Mouse (Mus musculus) large intestine, adult 2 months (tissue): Measurements from ENCODE around the gene Ltb. TPM values are rescaled to one million over a fixed set of nuclear protein-coding genes. Genes with fewer than 3 reads are reported as not detected.

Experiments
- DNase-seq: peaks from one replicate; pipeline ENCODE4 v3.0.0-alpha.2; 2012; ENCODE audit warnings: low read depth, low spot score
- WGBS: fragments of 180-500 bp; shearing (Covaris S2); methylation state at CpG from one replicate; pipeline ENCODE4 v1.1.7; 2018; 5-methylcytosine and 5-hydroxymethylcytosine counted together
- polyA plus RNA-seq: library from polyadenylated mRNA; depleted of rRNA; stranded (reverse); fragments of >200 nt; gene quantifications from 2 replicates; pipeline ENCODE4 v1.2.3, GENCODE M21; 2012; rRNA removed

Gene Ltb
- polyA plus RNA-seq, 1 experiment, result 35.1 TPM

DNA sequence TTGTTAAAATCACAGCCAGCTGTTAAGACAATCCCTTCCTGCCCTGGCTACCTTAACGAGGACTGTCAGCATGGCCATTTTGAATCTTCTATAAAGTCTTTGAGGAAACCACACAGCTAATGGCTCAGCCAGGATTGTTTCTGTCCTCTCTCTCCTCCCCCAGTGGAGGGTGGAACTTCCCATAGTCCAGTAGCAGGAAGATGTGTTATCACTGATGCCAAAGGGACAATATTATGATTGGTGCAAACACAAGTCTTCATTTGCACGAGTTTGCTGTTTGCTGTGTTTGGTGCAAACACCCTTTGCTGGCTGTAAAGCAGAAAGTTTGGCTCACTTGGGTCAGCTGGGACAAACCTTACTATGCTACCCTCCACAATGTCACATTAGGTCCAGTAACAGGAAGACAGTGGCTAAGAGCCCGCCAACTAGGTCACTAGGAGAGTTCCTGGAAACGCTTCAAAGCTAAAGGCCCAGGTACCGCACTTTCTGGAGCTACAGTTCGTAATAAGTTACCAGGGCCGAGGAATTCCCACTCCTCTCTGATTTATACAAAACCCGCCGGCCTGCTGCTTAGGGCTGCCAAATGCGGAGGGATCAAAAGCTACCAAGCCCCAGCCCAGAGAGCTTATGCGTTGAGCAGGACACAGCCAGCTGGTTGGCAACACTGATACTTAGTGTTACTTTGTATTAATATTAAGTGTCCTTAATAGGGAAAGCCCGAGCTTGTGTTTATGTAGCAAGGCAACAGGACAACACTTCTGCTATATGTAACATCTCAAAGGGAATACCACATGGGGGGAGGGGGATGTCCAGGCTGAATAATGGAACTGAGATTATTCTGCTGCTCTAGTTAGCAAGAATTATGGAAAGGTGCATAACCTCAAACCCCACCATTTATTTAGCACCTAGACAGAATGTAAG, 46.4 kb downstream of the Ltb start:
- 18% methylated on average over 12 of the region's 12 CpGs for WGBS
- peak; percentile 59 for DNase-seq

DNA sequence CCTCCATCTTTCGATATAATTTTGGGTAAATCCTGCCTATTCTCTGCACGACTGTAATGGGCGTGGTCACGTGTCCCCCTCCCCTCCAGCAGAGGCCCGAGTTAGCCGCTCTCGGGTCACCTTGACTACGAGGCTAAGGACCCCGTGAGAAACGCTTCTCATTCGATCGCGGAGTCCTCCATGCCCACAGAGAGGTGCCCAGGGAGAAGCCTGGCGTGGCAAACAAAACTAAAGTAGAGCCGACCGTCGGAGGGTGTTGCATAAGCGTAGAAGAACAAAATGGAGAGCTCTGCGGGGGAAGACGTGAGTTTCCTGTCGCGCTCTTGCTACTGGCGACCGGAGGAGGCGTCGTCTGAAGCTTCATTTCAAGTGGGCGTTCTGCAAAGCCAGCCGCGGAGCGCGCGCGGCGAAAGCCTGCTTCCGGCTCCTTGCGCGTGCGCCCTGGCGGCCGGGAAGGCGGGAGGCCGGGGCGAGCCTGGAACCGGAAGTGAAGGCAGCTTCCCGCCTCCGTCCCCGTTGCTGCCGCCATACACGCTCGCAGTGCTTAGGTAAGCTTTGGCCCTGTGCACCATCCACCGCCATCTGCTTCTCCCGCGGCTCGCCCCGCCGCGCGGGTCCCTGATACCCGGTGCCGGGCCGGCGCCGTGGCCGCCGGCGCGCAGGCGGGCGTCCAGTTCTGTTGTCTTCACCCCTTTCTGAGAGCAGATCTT, 47.2 kb downstream of the Ltb start, which contains the start of gene Ddx39b:
Gene Ddx39b (plus strand): TSS at position 442 of the 710 bp plus-strand sequence.
- WGBS, result under 1% methylated on average over 69 of the region's 69 CpGs
- DNase-seq, result peak; percentile 76

DNA sequence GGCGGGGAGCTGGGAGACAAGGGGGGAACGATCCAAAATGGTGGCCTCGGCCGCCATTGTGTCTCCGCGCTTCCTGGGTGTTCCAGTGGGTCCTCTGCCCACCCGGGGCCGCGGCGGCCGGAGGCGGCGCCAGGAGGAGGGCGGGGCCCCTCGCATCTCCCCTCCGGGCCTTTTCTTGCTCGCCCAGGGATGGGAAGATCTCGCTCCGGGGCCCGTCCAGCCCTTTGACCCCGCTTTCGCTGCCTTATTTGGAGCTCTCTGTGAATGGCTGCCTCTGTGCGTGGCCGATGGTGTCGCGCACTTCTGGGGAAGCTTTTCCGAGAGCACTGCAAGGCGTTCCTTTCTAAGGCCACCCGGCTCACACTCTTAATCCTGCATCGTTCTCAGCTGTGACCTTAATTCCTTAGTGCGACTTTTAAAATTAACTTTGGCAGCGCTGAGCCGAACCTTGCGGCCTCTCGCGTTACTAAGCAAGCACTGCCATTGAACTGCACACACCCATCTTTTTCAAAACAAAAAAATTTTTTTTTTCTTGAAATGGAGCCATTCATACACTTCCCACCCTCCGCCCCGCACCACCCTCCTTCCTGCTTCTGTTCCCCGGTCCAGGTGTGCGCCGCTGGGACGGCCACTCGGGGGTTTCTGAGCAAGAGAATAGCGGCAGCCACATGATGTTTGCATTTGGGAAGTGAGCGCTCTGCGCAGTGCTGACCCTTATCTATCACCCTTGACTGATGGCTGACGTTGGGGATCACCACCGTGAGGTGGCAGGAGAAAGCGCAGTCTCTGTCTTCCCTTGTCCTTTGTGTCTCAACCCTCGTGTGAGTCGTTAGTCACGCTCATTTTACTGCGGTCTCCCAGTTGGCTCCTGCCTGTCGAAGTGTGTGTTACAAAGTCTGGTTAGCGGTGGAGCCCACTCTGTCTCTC, 48.0 kb downstream of the Ltb start:
- no peak for DNase-seq
- WGBS, result under 1% methylated on average over 55 of the region's 55 CpGs

DNA sequence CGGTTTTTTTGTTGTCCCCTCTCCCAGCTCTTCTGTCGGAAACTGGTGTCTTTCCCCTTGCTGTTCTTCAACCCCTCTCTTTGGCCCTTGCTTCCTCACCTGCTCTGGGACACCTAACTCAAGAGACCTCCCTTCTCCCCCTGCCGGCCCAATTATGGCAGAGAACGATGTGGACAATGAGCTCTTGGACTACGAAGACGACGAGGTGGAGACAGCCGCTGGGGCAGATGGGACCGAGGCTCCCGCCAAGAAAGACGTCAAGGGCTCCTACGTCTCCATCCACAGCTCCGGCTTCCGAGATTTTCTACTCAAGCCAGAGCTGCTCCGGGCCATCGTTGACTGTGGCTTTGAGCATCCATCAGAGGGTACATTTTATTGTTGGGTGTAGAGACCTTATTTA, 48.8 kb downstream of the Ltb start:
- 1% methylated on average over 16 of the region's 16 CpGs for WGBS

DNA sequence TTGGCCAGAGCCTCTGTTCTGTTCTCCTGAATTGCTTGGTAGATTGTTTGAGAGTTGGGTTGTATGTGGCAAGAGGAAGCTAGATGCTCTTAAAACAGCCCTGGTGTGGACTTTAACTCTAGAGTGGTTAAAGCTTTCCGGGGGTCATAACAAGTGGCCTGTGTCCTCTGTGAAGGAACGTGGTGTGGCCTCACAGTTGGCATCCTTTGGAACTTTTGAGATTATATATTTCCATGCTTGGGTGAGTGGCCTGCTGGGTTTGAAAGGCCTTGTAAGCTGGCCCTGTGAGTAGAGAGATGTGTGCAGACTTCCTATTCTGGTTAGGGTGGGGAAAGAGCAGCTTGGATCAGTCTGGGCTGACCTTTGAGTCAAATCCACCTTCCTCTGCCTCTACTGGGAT, 50.8 kb downstream of the Ltb start:
- no peak for DNase-seq
- 16% methylated on average over 2 of the region's 2 CpGs for WGBS

More for the DNA sequence above, 48.8 kb downstream of the Ltb start:
- no peak for DNase-seq

Other genes with a start within 250 kb of the Ltb start
- gene Hspa1b, start 235.2 kb upstream of the Ltb start, polyA plus RNA-seq, result 10.5 and 12.0 TPM in 2 replicates
- not detected in 2 replicates for gene Gm20481, start 224.5 kb upstream of the Ltb start, polyA plus RNA-seq
- 6.4 and 6.6 TPM in 2 replicates for gene Hspa1a, start 222.3 kb upstream of the Ltb start, polyA plus RNA-seq
- gene Hspa1l, start 221.7 kb upstream of the Ltb start, polyA plus RNA-seq, result 0.21 and 0.22 TPM in 2 replicates
- 108 and 113 TPM in 2 replicates for gene Lsm2, start 212.6 kb upstream of the Ltb start, polyA plus RNA-seq
- 104 and 139 TPM in 2 replicates for gene Vars, start 193.5 kb upstream of the Ltb start, polyA plus RNA-seq
- gene Vwa7, start 177.9 kb upstream of the Ltb start, polyA plus RNA-seq, result 0.38 and 0.64 TPM in 2 replicates
- gene Sapcd1, start 166.4 kb upstream of the Ltb start, polyA plus RNA-seq, result 0.81 and 0.83 TPM in 2 replicates
- gene Msh5, start 147.7 kb upstream of the Ltb start, polyA plus RNA-seq, result 2.0 and 3.3 TPM in 2 replicates
- 209 and 263 TPM in 2 replicates for gene Clic1, start 144.5 kb upstream of the Ltb start, polyA plus RNA-seq
- gene Ddah2, start 135.4 kb upstream of the Ltb start, polyA plus RNA-seq, result 12.5 and 14.9 TPM in 2 replicates
- 0.17 and 3.8 TPM in 2 replicates for gene Ly6g6c, start 129.1 kb upstream of the Ltb start, polyA plus RNA-seq
- gene Mpig6b, start 128.3 kb upstream of the Ltb start, polyA plus RNA-seq, result 0.26 and 0.47 TPM in 2 replicates
- 0.38 and 0.73 TPM in 2 replicates for gene Ly6g6e, start 117.5 kb upstream of the Ltb start, polyA plus RNA-seq
- 0.89 and 3.5 TPM in 2 replicates for gene Ly6g6d, start 116.4 kb upstream of the Ltb start, polyA plus RNA-seq
- 1.6 and 2.6 TPM in 2 replicates for gene Ly6g6f, start 108.8 kb upstream of the Ltb start, polyA plus RNA-seq
- gene Abhd16a, start 105.2 kb upstream of the Ltb start, polyA plus RNA-seq, result 71.9 and 115 TPM in 2 replicates
- gene Ly6g5c, start 86.2 kb upstream of the Ltb start, polyA plus RNA-seq, result 0.81 TPM in 1 of 2 replicates, not detected in the other
- 2.2 and 3.0 TPM in 2 replicates for gene Ly6g5b, start 79.0 kb upstream of the Ltb start, polyA plus RNA-seq
- gene Gpank1, start 73.0 kb upstream of the Ltb start, polyA plus RNA-seq, result 18.4 and 19.4 TPM in 2 replicates
- 358 and 375 TPM in 2 replicates for gene Csnk2b, start 72.4 kb upstream of the Ltb start, polyA plus RNA-seq
- 11.7 and 17.5 TPM in 2 replicates for gene D17H6S53E, start 68.1 kb upstream of the Ltb start, polyA plus RNA-seq
- gene Apom, start 62.4 kb upstream of the Ltb start, polyA plus RNA-seq, result 0.26 TPM in 1 of 2 replicates, not detected in the other
- 103 and 147 TPM in 2 replicates for gene Bag6, start 59.3 kb upstream of the Ltb start, polyA plus RNA-seq
- gene Prrc2a, start 29.5 kb upstream of the Ltb start, polyA plus RNA-seq, result 227 and 272 TPM in 2 replicates
- 3.7 and 3.8 TPM in 2 replicates for gene Aif1, start 18.4 kb upstream of the Ltb start, polyA plus RNA-seq
- 25.5 and 32.1 TPM in 2 replicates for gene Lst1, start 6.0 kb upstream of the Ltb start, polyA plus RNA-seq
- gene Tnf, start 7.6 kb downstream of the Ltb start, polyA plus RNA-seq, result 3.7 and 4.9 TPM in 2 replicates
- gene Lta, start 10.9 kb downstream of the Ltb start, polyA plus RNA-seq, result 1.8 and 2.5 TPM in 2 replicates
- not detected in 2 replicates for gene Gm16181, start 26.4 kb downstream of the Ltb start, polyA plus RNA-seq
- gene Atp6v1g2, start 39.2 kb downstream of the Ltb start, polyA plus RNA-seq, result 4.2 and 4.5 TPM in 2 replicates
- 11.8 and 13.0 TPM in 2 replicates for gene Nfkbil1, start 41.4 kb downstream of the Ltb start, polyA plus RNA-seq
- 287 and 309 TPM in 2 replicates for gene Ddx39b, start 47.3 kb downstream of the Ltb start, polyA plus RNA-seq
- 1,065 and 1,224 TPM in 2 replicates for gene H2-D1, start 68.3 kb downstream of the Ltb start, polyA plus RNA-seq
- gene H2-Q1, start 126.0 kb downstream of the Ltb start, polyA plus RNA-seq, result 16.5 and 51.5 TPM in 2 replicates
- gene H2-Q2, start 147.8 kb downstream of the Ltb start, polyA plus RNA-seq, result 245 and 632 TPM in 2 replicates
- gene H2-Q4, start 185.2 kb downstream of the Ltb start, polyA plus RNA-seq, result 80.0 and 122 TPM in 2 replicates
- 52.5 and 53.5 TPM in 2 replicates for gene H2-Q6, start 230.4 kb downstream of the Ltb start, polyA plus RNA-seq
- gene H2-Q7, start 244.7 kb downstream of the Ltb start, polyA plus RNA-seq, result 127 and 155 TPM in 2 replicates